Mouse (Mus musculus): ENCODE data around the gene Evl.

DNA sequence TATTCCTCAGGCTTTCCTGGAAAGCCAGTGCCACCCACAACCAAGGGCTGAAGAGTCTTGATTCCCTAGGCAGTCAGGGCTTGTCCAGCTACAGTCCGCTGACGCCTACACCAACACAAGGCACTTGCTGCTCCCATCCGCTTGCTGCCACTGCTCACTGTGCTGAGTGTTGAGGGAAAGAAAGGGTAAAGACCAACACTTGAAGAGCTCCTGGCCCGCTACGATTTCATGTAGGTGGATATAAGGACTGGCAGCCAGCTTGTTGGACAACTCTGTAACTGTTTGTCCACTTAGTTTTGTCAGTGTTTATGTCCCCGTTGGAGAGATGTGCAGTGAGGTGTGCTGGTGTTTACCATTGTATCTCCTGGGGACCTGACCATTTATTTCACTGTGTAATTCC is 38.3 kb downstream of the Evl start:
- TF ChIP-seq CTCF (IDR thresholded peaks at IDR 0.05; ENCODE audit: low read depth): no peak
- TF ChIP-seq EP300 (IDR thresholded peaks at IDR 0.05; ENCODE audit: low read depth): no peak
